In genomic region chr13:46959139-46959538, GRCm38 (mm10) we compare ENCODE assay signal across 30 mouse cellular contexts. TPM values are rescaled to one million over a fixed set of nuclear protein-coding genes. Genes with fewer than 3 reads are reported as not detected.
DNase-seq lines count a peak whose midpoint lies in the region; ATAC-seq and TF ChIP-seq lines count a peak whose summit lies in the region.
"Had no signal": no experiment of that assay in that cellular context is flagged by ENCODE, and none has a peak within 500 bp of the region (broad histone marks: within the 10 kb centered on the region; RNA-seq: fewer than 3 reads in every experiment).

No protein-coding gene starts in this region.

- CTCF ChIA-PET in Patski (lab: Charles Lee): interaction anchor here (1.4 kb wide), 1 partner anchor 58 kb away, joined by 5 read pairs; no protein-coding TSS in a partner anchor

- TF ChIP-seq CTCF in Patski (IDR thresholded peaks at IDR 0.05): no peak

- H3K4me3 ChIP-seq in intestine, embryonic 16.5 days (ENCODE audit: low read length): no peak overlapping the region
- H3K4me3 ChIP-seq: embryonic facial prominence, embryonic 13.5 days; forebrain, embryonic 10.5 days; hindbrain, embryonic 13.5 days; neural tube, embryonic 15.5 days had no signal

- no peak overlapping the region for H3K27ac ChIP-seq in intestine, embryonic 16.5 days (ENCODE audit: low read length)
- H3K27ac ChIP-seq: embryonic facial prominence, embryonic 13.5 days; forebrain, embryonic 10.5 days; liver, embryonic 14.5 days; neural tube, embryonic 15.5 days had no signal

- no peaks in the 10 kb centered on the region for H3K4me1 ChIP-seq in intestine, embryonic 16.5 days (ENCODE audit: control insufficient read depth, insufficient read depth, low read length)

- in situ Hi-C loops in Patski (cut with MboI; ENCODE audit: low pct_unique_long_range_greater_than_20kb): no loop called here

- no peaks in the 10 kb centered on the region for H3K36me3 ChIP-seq in intestine, embryonic 16.5 days (ENCODE audit: control insufficient read depth, insufficient read depth, low read length)
- H3K36me3 ChIP-seq: embryonic facial prominence, embryonic 13.5 days; forebrain, embryonic 10.5 days; hindbrain, embryonic 13.5 days; neural tube, embryonic 15.5 days had no signal

- peak; percentile 85 for ATAC-seq in Patski
- ATAC-seq in frontal cortex, adult (ENCODE audit: low TSS enrichment): no peak
- ATAC-seq in intestine, embryonic 16.5 days: no peak
- ATAC-seq: forebrain, embryonic 16.5 days; intestine, postnatal 0 days had no signal

- POLR2A ChIA-PET in Patski (lab: Charles Lee): interaction anchor here (1.5 kb wide), 1 partner anchor 8 kb away, joined by 7 read pairs; no protein-coding TSS in a partner anchor

- DNase-seq in adrenal gland, adult (ENCODE audit: inconsistent age in 2 of 2, low spot score in 1 of 2): peak; percentile 48 to 60
- DNase-seq in adrenal gland, postnatal 4 days (ENCODE audit: low spot score in 2 of 2): no peak
- peak; percentile 80 for DNase-seq in 416B (ENCODE audit: low read depth)
- DNase-seq in Patski (ENCODE audit: low read depth, low spot score): peak; percentile 77
- peak; percentile 51 for DNase-seq in brain, adult 2 months (ENCODE audit: low read depth, low spot score)
- DNase-seq in layer of hippocampus, postnatal 25 days (ENCODE audit: extremely low spot score in 1 of 2, low spot score in 1 of 2): no peak
- DNase-seq: cerebellum, adult 11 months; cerebellum, adult 9-11 months; embryo, embryonic 11 days; gastrocnemius, postnatal 25 days; heart, adult 11 months; heart, postnatal 4 days; kidney, postnatal 14 days; layer of hippocampus, adult 9-11 months; liver; lung, adult 2 months; lung, postnatal 10 days; midbrain, embryonic 14.5 days; right cerebral cortex, postnatal 25 days; spleen, adult 18-20 months had no signal

- no peak overlapping the region for H3K4me2 ChIP-seq in intestine, embryonic 16.5 days (ENCODE audit: low read depth, low read length)
- H3K4me2 ChIP-seq: embryonic facial prominence, embryonic 13.5 days; heart, embryonic 11.5 days; hindbrain, embryonic 13.5 days; neural tube, embryonic 15.5 days had no signal

- H3K9ac ChIP-seq in intestine, embryonic 16.5 days (ENCODE audit: low read depth, low read length): no peak overlapping the region
- H3K9ac ChIP-seq: embryonic facial prominence, embryonic 13.5 days; hindbrain, embryonic 13.5 days; liver, embryonic 14.5 days; neural tube, embryonic 15.5 days had no signal

- no peaks in the 10 kb centered on the region for H3K27me3 ChIP-seq in Patski
- no peaks in the 10 kb centered on the region for H3K27me3 ChIP-seq in intestine, embryonic 16.5 days (replicated peaks; ENCODE audit: control insufficient read depth, insufficient read depth, low read length)
- H3K27me3 ChIP-seq: embryonic facial prominence, embryonic 13.5 days; hindbrain, embryonic 13.5 days; neural tube, embryonic 15.5 days had no signal

- WGBS in intestine, embryonic 16.5 days: 89% methylated on average over 5 of the region's 5 CpGs

- H3K9me3 ChIP-seq in intestine, embryonic 16.5 days (ENCODE audit: control insufficient read depth, low read length): no peaks in the 10 kb centered on the region
- H3K9me3 ChIP-seq: embryonic facial prominence, embryonic 13.5 days; forebrain, embryonic 10.5 days; hindbrain, embryonic 13.5 days; neural tube, embryonic 15.5 days had no signal

RNA-seq across cellular contexts. Expression of gene Kif13a, which starts 29.5 kb away (rescaled TPM):
- 10 to 100 TPM; 37.2 to 43.2 TPM for total RNA-seq in adrenal gland, postnatal 4 days (2021)
- 38.7 TPM for polyA plus RNA-seq in Patski (2021)
- polyA plus RNA-seq in intestine, embryonic 16.5 days (2015; fragmentation: Nextera tagmentation; extraction: Ambion mirVana): 6.2 and 7.6 TPM in 2 replicates
- 10 to 100 TPM; 17.5 to 21.9 TPM for total RNA-seq in layer of hippocampus, postnatal 25 days (2021)

RNA-seq across cellular contexts. Expression of gene Nhlrc1, which starts 55.5 kb away (rescaled TPM):
- total RNA-seq in adrenal gland, postnatal 4 days (2021): 1 to 10 TPM; 5.1 to 6.1 TPM
- polyA plus RNA-seq in Patski (2021): 0.94 TPM
- 2.9 and 3.1 TPM in 2 replicates for polyA plus RNA-seq in intestine, embryonic 16.5 days (2015; fragmentation: Nextera tagmentation; extraction: Ambion mirVana)
- 10 to 100 TPM; 17.4 to 20.6 TPM for total RNA-seq in layer of hippocampus, postnatal 25 days (2021)

Comparison
In these comparisons a context has a peak if more than half of its experiments do, and no peak if none do; other contexts are left out.
1. DNase-seq: peak in adrenal gland, adult (2 of 2), 416B (single experiment), Patski (single experiment) and brain, adult 2 months (single experiment); none in adrenal gland, postnatal 4 days (0 of 2) and layer of hippocampus, postnatal 25 days (0 of 2).